Mouse (Mus musculus) megakaryocyte progenitor cell, adult 5-6 weeks (primary cell): ENCODE data around the gene Serpine1. TPM values are rescaled to one million over a fixed set of nuclear protein-coding genes. Genes with fewer than 3 reads are reported as not detected.

ENCODE experiments used
- ATAC-seq: replicated peaks from 2 replicates; pipeline ENCODE4 v1.8.0; 2016; ENCODE audit warnings: mild to moderate bottlenecking, moderate TSS enrichment, inconsistent platforms; ENCODE audit not compliant: poor library complexity
- total RNA-seq, 2 experiments: library from RNA; stranded (forward) in 1 of 2; stranded (reverse) in 1 of 2; fragments of 157-497, 149-512 nt in 1 of 2; fragments of 200-1000 nt in 1 of 2; gene quantifications; 2 replicates each; pipeline versions ENCODE4 v1.2.3 to v1.2.4; 2015 to 2017

Gene Serpine1
- total RNA-seq, 2 experiments from 2014 or later, result 0.22 TPM; not detected in 1

GRCm38 (mm10) chr5:137028561-137029272 lies 43.4 kb downstream of the Serpine1 start:
- no peak for ATAC-seq

DNA sequence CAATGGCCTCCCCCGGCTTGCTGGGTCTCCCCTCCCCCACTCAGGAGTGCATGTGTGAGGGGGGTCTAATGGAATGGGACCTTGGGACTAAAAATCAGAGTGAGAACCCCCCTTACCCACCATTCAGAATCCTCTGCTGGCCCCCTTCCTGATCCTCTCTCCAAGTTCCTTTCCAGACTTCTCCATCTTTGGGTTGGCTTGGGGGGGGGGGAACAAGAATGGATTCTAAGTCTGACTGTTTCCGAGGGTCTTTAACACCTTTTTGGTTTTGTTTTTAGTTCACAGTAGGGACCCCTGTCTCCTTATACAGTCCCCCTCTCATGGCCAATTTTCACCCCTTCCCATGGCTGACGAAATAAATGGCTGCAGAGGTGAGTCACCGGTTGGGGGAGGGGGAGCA lies 46.0 kb downstream of the Serpine1 start, which contains the start of gene Vgf:
Gene Vgf (plus strand): TSS at position 301 of the 400 bp plus-strand sequence.
- ATAC-seq, result no peak

- peak; percentile 77 for ATAC-seq
Measured at GRCm38 (mm10) chr5:137025132-137025531, 46.9 kb downstream of the Serpine1 start.

DNA sequence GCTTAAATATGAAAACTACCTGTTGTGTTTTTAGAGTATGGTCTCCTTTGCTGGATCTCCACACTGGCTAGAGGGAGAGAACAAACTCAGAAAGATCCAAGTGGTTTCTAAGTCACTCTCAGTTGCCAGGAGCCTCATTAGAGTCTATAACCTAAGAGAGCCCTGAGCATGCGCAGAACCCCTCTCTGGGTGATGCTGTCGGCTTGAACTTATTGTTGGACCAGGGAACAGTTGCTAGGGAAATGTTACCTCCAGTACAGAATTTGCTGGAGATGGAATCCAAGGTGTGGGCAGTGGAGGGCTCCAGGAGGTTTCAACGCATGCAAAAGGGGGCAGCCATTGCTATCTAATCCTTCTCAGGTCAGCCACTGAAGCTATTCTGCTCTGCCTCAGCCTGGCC lies 47.8 kb downstream of the Serpine1 start:
- no peak for ATAC-seq

DNA sequence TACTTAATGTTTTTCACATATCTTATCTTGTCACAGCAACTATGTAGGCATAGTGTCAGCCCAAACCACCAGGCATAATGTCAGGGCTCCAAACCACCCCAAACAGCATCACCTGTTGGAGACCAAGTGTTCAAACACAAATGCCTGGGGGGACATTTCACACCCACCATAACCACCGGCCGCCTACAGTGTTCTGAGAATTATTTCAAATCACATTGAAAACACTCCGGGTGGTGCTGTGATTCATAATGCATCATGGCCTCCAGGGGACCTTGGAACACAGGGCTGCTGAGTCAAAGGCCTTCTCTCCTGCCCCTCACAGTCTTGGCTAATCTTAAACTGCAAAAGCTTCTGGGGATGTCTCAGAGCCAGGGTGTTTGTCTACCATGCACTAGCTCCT lies 56.2 kb downstream of the Serpine1 start:
- ATAC-seq, result no peak

GRCm38 (mm10) chr5:137012401-137012950 lies 59.6 kb downstream of the Serpine1 start:
- ATAC-seq, result no peak

Other genes starting within 250 kb of the Serpine1 start
- not detected in 2 replicates for gene Col26a1, start 189.1 kb downstream of the Serpine1 start, total RNA-seq (2015)
- gene Col26a1, start 189.1 kb downstream of the Serpine1 start, total RNA-seq (2017), result not detected in 2 replicates
- 24.7 and 43.5 TPM in 2 replicates for gene Ift22, start 164.1 kb downstream of the Serpine1 start, total RNA-seq (2015)
- 6.6 and 9.8 TPM in 2 replicates for gene Ift22, start 164.1 kb downstream of the Serpine1 start, total RNA-seq (2017)
- 227 and 237 TPM in 2 replicates for gene Fis1, start 119.0 kb downstream of the Serpine1 start, total RNA-seq (2015)
- 110 and 121 TPM in 2 replicates for gene Fis1, start 119.0 kb downstream of the Serpine1 start, total RNA-seq (2017)
- gene Cldn15, start 105.7 kb downstream of the Serpine1 start, total RNA-seq (2015), result 61.8 and 69.7 TPM in 2 replicates
- gene Cldn15, start 105.7 kb downstream of the Serpine1 start, total RNA-seq (2017), result 48.5 and 50.4 TPM in 2 replicates
- gene Plod3, start 85.2 kb downstream of the Serpine1 start, total RNA-seq (2015), result 70.5 and 80.3 TPM in 2 replicates
- 154 and 176 TPM in 2 replicates for gene Plod3, start 85.2 kb downstream of the Serpine1 start, total RNA-seq (2017)
- gene Znhit1, start 84.2 kb downstream of the Serpine1 start, total RNA-seq (2015), result 109 and 115 TPM in 2 replicates
- 41.5 and 49.0 TPM in 2 replicates for gene Znhit1, start 84.2 kb downstream of the Serpine1 start, total RNA-seq (2017)
- not detected in 2 replicates for gene Vgf, start 45.9 kb downstream of the Serpine1 start, total RNA-seq (2015)
- gene Vgf, start 45.9 kb downstream of the Serpine1 start, total RNA-seq (2017), result not detected in 2 replicates
- 37.8 and 41.2 TPM in 2 replicates for gene Ap1s1, start 26.1 kb downstream of the Serpine1 start, total RNA-seq (2015)
- 67.3 and 87.2 TPM in 2 replicates for gene Ap1s1, start 26.1 kb downstream of the Serpine1 start, total RNA-seq (2017)
- gene Trim56, start 43.9 kb upstream of the Serpine1 start, total RNA-seq (2015), result 8.1 and 8.7 TPM in 2 replicates
- 24.7 and 25.6 TPM in 2 replicates for gene Trim56, start 43.9 kb upstream of the Serpine1 start, total RNA-seq (2017)
- not detected in 2 replicates for gene Muc3, start 77.1 kb upstream of the Serpine1 start, total RNA-seq (2015)
- not detected in 2 replicates for gene Muc3, start 77.1 kb upstream of the Serpine1 start, total RNA-seq (2017)
- gene Muc3a, start 140.1 kb upstream of the Serpine1 start, total RNA-seq (2015), result 0.69 TPM in 1 of 2 replicates, not detected in the other
- not detected in 2 replicates for gene Muc3a, start 140.1 kb upstream of the Serpine1 start, total RNA-seq (2017)
- gene Ache, start 215.3 kb upstream of the Serpine1 start, total RNA-seq (2015), result 0.67 and 2.3 TPM in 2 replicates
- under 0.01 TPM in 1 of 2 replicates, not detected in the other for gene Ache, start 215.3 kb upstream of the Serpine1 start, total RNA-seq (2017)
- gene Ufsp1, start 222.4 kb upstream of the Serpine1 start, total RNA-seq (2015), result 0.61 and 2.9 TPM in 2 replicates
- gene Ufsp1, start 222.4 kb upstream of the Serpine1 start, total RNA-seq (2017), result 1.3 and 3.8 TPM in 2 replicates
- gene Srrt, start 235.4 kb upstream of the Serpine1 start, total RNA-seq (2015), result 133 and 143 TPM in 2 replicates
- 241 and 321 TPM in 2 replicates for gene Srrt, start 235.4 kb upstream of the Serpine1 start, total RNA-seq (2017)
- gene Trip6, start 242.1 kb upstream of the Serpine1 start, total RNA-seq (2015), result 4.0 and 6.7 TPM in 2 replicates
- 7.1 and 7.5 TPM in 2 replicates for gene Trip6, start 242.1 kb upstream of the Serpine1 start, total RNA-seq (2017)